Mouse (Mus musculus) forebrain, embryonic 11.5 days (tissue): ENCODE measurements around the gene Mbtd1. TPM values are rescaled to one million over a fixed set of nuclear protein-coding genes. Genes with fewer than 3 reads are reported as not detected.

ENCODE experiments used
- ATAC-seq: fragments of 200-750 bp; cut with Nextera tagmentation; replicated peaks from 2 replicates; pipeline ENCODE4 v1.8.0; 2017; ENCODE audit warnings: moderate TSS enrichment; ENCODE audit not compliant: low FRiP score
- DNase-seq: peaks from one replicate; pipeline ENCODE4 v3.0.0-alpha.2; 2017; ENCODE audit warnings: low spot score
- H3K27ac ChIP-seq: fragments of 300-500 bp; sonication (generic); 2 replicates; pipeline ENCODE4 v1.5.1; 2014; ENCODE audit warnings: low read depth, low read length
- H3K27me3 ChIP-seq: fragments of 300-500 bp; sonication (generic); 2 replicates; pipeline ENCODE4 v1.6.1; 2014; ENCODE audit warnings: mild to moderate bottlenecking, low read length, mixed read lengths; ENCODE audit not compliant: control insufficient read depth, insufficient read depth
- H3K36me3 ChIP-seq: fragments of 300-500 bp; sonication (generic); 2 replicates; pipeline ENCODE4 v1.6.1; 2014; ENCODE audit warnings: mild to moderate bottlenecking, low read length, moderate library complexity, mixed read lengths; ENCODE audit not compliant: control insufficient read depth, insufficient read depth
- H3K4me1 ChIP-seq: fragments of 300-500 bp; sonication (generic); replicated peaks from 2 replicates; pipeline ENCODE4 v1.6.1; 2014; ENCODE audit warnings: low read length, mixed read lengths; ENCODE audit not compliant: control insufficient read depth, insufficient read depth
- H3K4me2 ChIP-seq: fragments of 300-500 bp; sonication (generic); 2 replicates; pipeline ENCODE4 v1.6.1; 2014; ENCODE audit warnings: low read depth, mild to moderate bottlenecking, low read length, moderate library complexity, mixed read lengths; ENCODE audit not compliant: severe bottlenecking
- H3K4me3 ChIP-seq: fragments of 300-500 bp; sonication (generic); 2 replicates; pipeline ENCODE4 v1.5.1; 2014; ENCODE audit warnings: low read depth, low read length
- H3K9ac ChIP-seq: fragments of 300-500 bp; sonication (generic); 2 replicates; pipeline ENCODE4 v1.6.1; 2014; ENCODE audit warnings: low read length
- H3K9me3 ChIP-seq: fragments of 300-500 bp; sonication (generic); 2 replicates; pipeline ENCODE4 v1.6.1; 2016; ENCODE audit warnings: low read length, mixed read lengths; ENCODE audit not compliant: control insufficient read depth
- WGBS: fragments of 180-500 bp; shearing (Covaris S2); extraction: QIAGEN DNeasy Blood & Tissue Kit; methylation state at CpG from one replicate; pipeline ENCODE4 v1.1.7; 2014; 5-methylcytosine and 5-hydroxymethylcytosine counted together
- polyA plus RNA-seq: library from polyadenylated mRNA; unstranded; fragments of >200 nt; fragmentation: Nextera tagmentation; extraction: Ambion mirVana; gene quantifications from 2 replicates; pipeline ENCODE4 v1.2.1, GENCODE M21; 2014

The Mbtd1 gene
- polyA plus RNA-seq, 1 experiment from 2014 or later, result 37.2 TPM

DNA sequence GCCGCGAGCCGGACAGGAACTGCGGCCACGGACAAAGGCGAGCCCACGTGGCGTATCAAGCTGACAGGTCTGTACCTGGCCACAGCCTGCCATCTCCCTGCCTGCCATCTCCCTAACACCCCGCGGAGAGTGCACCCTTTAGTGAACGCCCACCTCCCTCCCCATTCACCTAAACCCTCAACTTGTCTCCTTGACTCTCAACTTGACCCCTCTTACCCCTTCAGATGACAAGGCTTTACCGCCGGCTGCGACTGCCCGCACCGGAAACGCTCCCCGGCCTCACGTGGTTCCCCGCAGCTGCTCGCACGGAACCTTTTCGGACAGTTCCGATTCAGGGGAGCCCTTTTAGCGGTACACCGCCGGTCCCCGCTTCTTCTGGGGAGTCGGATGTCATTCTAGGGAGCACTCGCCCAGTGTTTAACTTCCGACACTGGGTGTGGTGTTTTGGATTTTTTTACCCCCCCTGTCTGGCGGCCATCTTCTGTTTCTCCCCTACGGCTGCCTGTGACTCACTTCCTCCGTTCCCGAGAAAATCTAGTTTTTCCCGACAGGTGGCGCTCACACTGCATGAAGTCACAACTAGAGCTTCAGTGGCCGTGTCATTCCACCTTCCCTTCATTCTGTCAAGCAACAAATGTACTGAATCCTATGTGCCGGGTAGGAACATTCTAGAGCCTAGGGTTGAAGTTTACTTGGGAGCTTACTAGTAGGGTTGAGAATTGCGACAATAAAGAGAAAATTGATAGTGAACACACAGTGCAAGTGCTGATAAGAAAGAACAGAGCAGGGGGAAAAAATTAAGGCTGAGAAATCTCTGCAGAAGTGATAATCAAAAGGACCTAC, 82.6 kb downstream of the Mbtd1 start, which contains the start of the genes Gm20390 and Nme1:
Gene Gm20390, minus strand, starts transcription at position 289 of the 843 bp plus-strand sequence.
Gene Nme1, minus strand, starts transcription at position 517 of the 843 bp plus-strand sequence.
- Histone ChIP-seq H3K4me3 (peak within 1 kb of the TSS; percentile 52), H3K27ac (peak within 1 kb of the TSS; percentile 37; the same call in 1 of the 2 replicates), H3K9me3 (no peaks in the 10 kb centered on the region), H3K4me1 (0 out of 2 replicates have a peak, but pooled peaks cover 2% of the 10 kb centered on the region), H3K27me3 (no peaks in the 10 kb centered on the region), H3K36me3 (peaks cover 11% of the 10 kb centered on the region; the same call in 1 of the 2 replicates), H3K9ac (peak within 1 kb of the TSS; percentile 64), H3K4me2 (peak within 1 kb of the TSS; percentile 64)
- WGBS, result under 1% methylated on average over 40 of the region's 40 CpGs
- ATAC-seq (peak; percentile 97), DNase-seq (peak; percentile 98)

DNA sequence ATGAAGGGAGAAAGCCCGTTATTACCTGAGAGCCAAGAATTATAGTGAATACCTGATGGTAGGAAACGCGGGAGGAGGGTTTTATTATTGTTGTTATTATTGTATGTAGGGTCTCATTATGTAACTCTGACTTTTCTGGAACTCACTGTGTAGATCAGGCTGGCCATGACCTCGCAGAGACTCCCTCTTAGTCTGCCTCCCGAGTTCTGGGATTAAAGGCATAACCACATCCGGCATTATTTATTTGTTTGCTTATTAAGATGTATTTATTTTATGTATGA, 83.1 kb downstream of the Mbtd1 start:
- no peak for ATAC-seq
- WGBS, result 52% methylated on average over 6 of the region's 6 CpGs
- Histone ChIP-seq H3K4me3 (peak overlapping the region; percentile 52), H3K36me3 (peaks cover 8% of the 10 kb centered on the region; the same call in 1 of the 2 replicates), H3K4me2 (peak overlapping the region; percentile 45; the same call in 1 of the 2 replicates), H3K4me1 (0 out of 2 replicates have a peak, but pooled peaks cover 2% of the 10 kb centered on the region), H3K27me3 (no peaks in the 10 kb centered on the region), H3K27ac (peak overlapping the region; percentile 37; the same call in 1 of the 2 replicates), H3K9ac (peak overlapping the region; percentile 55), H3K9me3 (no peaks in the 10 kb centered on the region)
- no peak for DNase-seq

DNA sequence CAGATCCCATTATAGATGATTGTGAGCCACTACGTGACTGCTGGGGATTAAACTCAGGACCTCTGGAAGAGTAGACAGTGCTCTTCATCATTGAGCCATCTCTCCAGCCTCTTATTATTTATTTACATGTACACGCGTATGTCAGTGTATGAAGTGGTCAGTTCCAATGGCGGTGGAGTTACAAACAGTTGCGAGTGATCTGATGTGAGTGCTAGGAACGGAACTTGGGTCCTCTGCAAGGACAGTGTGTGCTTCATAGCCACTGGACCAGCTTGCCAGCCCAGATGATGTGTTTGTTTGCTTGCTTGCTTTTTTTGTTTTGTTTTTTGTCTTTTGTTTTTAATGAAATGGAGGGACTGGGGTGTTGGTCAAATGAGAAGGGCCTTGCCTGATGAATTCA, 83.5 kb downstream of the Mbtd1 start:
- H3K4me2 ChIP-seq, result no peak overlapping the region
- DNase-seq (no peak), ATAC-seq (no peak)
- no peaks in the 10 kb centered on the region for H3K27me3 ChIP-seq
- no peak overlapping the region for H3K4me3 ChIP-seq
- peaks cover 4% of the 10 kb centered on the region; the same call in 1 of the 2 replicates for H3K36me3 ChIP-seq
- WGBS, result 93% methylated on average over 6 of the region's 6 CpGs
- H3K9me3 ChIP-seq, result no peaks in the 10 kb centered on the region
- H3K27ac ChIP-seq, result no peak overlapping the region
- 0 out of 2 replicates have a peak, but pooled peaks cover 2% of the 10 kb centered on the region for H3K4me1 ChIP-seq
- H3K9ac ChIP-seq, result peak overlapping the region; percentile 55; the same call in 1 of the 2 replicates

DNA sequence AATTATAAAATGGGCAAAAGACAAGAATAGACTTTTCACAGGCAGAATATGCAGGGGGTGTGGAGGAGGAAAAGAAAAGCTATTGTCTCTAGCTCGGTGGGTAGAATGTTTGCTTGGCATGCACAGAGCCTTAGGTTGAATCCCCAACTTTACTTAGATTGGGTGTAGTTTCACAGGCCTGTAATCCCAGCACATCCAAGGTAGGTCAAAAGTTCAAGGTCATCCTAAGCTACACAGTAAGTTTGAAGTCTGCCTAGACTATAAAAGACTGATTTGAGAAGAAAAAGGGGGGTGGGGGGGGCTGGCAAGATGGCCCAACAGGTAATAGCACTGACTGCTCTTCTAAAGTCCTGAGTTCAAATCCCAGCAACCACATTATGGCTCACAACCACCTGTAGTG, 84.1 kb downstream of the Mbtd1 start:
- H3K27me3 ChIP-seq, result no peaks in the 10 kb centered on the region
- 86% methylated on average over 1 of the region's 1 CpGs for WGBS
- no peak for ATAC-seq
- no peak overlapping the region for H3K27ac ChIP-seq
- no peak overlapping the region for H3K4me2 ChIP-seq
- peaks cover 3% of the 10 kb centered on the region; the same call in 1 of the 2 replicates for H3K36me3 ChIP-seq
- H3K9ac ChIP-seq, result no peak overlapping the region
- H3K4me3 ChIP-seq, result no peak overlapping the region
- H3K9me3 ChIP-seq, result no peaks in the 10 kb centered on the region
- DNase-seq, result no peak
- H3K4me1 ChIP-seq, result 0 out of 2 replicates have a peak, but pooled peaks cover 2% of the 10 kb centered on the region

DNA sequence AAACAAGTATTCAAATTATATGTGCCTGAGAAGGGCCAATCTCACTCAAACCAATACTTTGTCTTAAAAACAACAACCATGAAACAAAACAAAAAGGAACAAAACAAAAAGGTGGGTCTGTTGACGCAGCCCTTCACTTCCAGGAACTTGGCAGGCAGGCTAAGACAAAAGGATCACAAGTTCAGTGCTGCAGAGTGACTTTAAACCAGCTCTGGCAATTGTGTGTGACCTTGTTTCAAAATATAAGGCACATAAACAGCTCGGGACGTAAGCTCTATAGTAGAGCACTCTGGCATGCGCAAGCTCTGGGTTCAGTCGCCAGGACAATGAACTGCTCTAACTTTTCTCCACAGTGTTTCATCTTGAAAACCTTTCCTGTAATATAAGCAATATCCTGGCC, 87.3 kb downstream of the Mbtd1 start:
- Histone ChIP-seq H3K9me3 (no peaks in the 10 kb centered on the region), H3K27ac (no peak overlapping the region), H3K36me3 (no peaks in the 10 kb centered on the region), H3K4me1 (0 out of 2 replicates have a peak, but pooled peaks cover 2% of the 10 kb centered on the region), H3K4me2 (no peak overlapping the region), H3K27me3 (no peaks in the 10 kb centered on the region), H3K9ac (no peak overlapping the region), H3K4me3 (no peak overlapping the region)
- ATAC-seq, result no peak
- DNase-seq, result no peak
- WGBS, result 94% methylated on average over 5 of the region's 5 CpGs

DNA sequence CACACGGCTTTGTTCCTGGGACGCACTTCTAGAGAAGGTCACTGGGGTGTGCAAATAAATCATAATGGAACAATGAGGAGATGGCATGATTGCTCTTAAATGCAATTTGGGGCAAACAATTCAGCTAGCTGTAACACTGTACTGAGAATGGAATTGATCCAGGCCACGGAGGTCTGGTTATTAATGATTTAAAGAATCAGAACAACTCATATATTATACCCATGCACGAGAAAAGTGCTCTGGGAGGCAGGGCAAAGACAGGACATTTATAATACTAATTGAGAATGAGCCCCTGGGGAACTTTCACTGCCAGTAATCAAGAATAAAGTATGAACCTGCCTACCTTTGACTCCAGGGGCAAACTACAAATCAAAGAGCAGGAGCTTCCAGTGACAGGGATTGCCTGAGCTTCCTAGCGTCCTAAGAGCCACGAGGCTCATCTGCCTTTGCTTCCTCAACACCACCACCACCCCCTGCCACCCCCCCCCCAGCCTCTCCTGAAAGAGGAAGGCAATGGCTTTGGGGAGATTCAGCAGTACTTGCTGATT, 93.9 kb downstream of the Mbtd1 start:
- WGBS, result 66% methylated on average over 6 of the region's 6 CpGs
- Histone ChIP-seq H3K9me3 (no peaks in the 10 kb centered on the region), H3K27ac (no peak overlapping the region), H3K4me3 (no peak overlapping the region), H3K36me3 (no peaks in the 10 kb centered on the region), H3K9ac (no peak overlapping the region), H3K4me2 (no peak overlapping the region), H3K27me3 (no peaks in the 10 kb centered on the region), H3K4me1 (no peaks in the 10 kb centered on the region)
- ATAC-seq, result no peak
- no peak for DNase-seq

DNA sequence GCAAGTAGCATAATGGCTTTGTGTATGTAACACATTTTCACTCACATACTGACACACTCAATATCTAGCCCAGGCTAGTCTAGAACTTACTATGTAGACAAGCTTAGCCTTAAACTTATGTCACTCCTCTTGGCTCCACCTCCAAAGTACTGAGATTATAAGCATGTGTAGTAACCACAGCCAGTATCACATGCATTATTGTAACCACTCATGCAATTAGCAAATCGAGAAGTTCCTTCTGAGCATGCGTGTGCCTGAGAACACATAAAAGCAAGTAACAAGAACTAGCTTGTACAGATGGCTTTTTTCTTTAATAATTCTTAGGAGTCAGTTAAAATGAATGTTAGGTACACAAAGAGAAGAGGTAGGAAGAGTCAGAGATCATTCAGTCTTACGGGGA, 99.0 kb downstream of the Mbtd1 start:
- no peaks in the 10 kb centered on the region for H3K27me3 ChIP-seq
- H3K4me1 ChIP-seq, result no peaks in the 10 kb centered on the region
- H3K27ac ChIP-seq, result no peak overlapping the region
- no peaks in the 10 kb centered on the region for H3K36me3 ChIP-seq
- DNase-seq (no peak), ATAC-seq (no peak)
- 92% methylated on average over 3 of the region's 3 CpGs for WGBS
- H3K9ac ChIP-seq, result no peak overlapping the region
- H3K9me3 ChIP-seq, result no peaks in the 10 kb centered on the region
- no peak overlapping the region for H3K4me2 ChIP-seq
- no peak overlapping the region for H3K4me3 ChIP-seq

DNA sequence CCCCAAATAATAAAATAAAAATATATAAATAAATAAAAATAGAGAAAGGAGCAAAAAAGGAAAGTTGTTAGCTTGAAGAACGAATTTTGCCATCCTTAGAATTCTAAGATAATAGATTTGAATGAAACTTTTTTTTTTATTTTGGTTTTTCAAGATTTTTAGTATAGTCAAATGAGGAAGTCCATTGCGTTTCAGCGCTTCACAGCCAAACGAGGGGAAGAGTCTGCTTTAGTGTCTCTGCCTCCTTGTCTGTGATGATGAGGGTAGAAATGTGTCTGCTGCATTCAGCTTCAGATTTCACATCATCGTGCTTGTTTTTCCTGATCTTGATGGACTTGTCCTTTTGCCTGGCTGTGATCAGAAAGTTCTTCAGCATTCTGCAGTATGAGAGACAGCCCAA, 99.6 kb downstream of the Mbtd1 start:
- Histone ChIP-seq H3K27me3 (no peaks in the 10 kb centered on the region), H3K4me3 (no peak overlapping the region), H3K4me2 (no peak overlapping the region), H3K27ac (no peak overlapping the region), H3K36me3 (no peaks in the 10 kb centered on the region), H3K9ac (no peak overlapping the region), H3K4me1 (no peaks in the 10 kb centered on the region), H3K9me3 (no peaks in the 10 kb centered on the region)
- ATAC-seq (no peak), DNase-seq (no peak)
- 86% methylated on average over 5 of the region's 5 CpGs for WGBS
